In genomic region chr9:7517944-7518571, GRCm38 (mm10) we compare ENCODE assay signal across 1 mouse cellular context.
TF ChIP-seq lines count a peak whose summit lies in the region.

No protein-coding gene starts in this region.

TF ChIP-seq in CH12.LX, 34 proteins besides CTCF, POLR2A, EP300 and RAD21 (continued from another document):
- TF ChIP-seq MAX (IDR thresholded peaks at IDR 0.05; ENCODE audit: low read length), result peak; percentile 48; the same call in 1 of the 2 replicates
- peak; percentile 94 for TF ChIP-seq BHLHE40 (IDR thresholded peaks at IDR 0.05; ENCODE audit: low read depth, low read length)
- TF ChIP-seq JUN (IDR thresholded peaks at IDR 0.05; ENCODE audit: insufficient read depth, low read depth, low read length), result peak; percentile 61; the same call in 1 of the 2 replicates
- TF ChIP-seq E2F4 (IDR thresholded peaks at IDR 0.05; ENCODE audit: insufficient replicate concordance, low read depth, low read length), result no peak
- peak; percentile 85 for TF ChIP-seq MEF2A (IDR thresholded peaks at IDR 0.05; ENCODE audit: borderline replicate concordance, low read depth, low read length)
